Mouse (Mus musculus) heart, postnatal 0 days (tissue): ENCODE results near the gene Pitx3.

Source experiments
- CTCF ChIP-seq: IDR thresholded peaks from 2 replicates; pipeline ENCODE4 v1.5.1; 2016; ENCODE audit warnings: antibody characterized with exemption, control low read depth, low read depth
- EP300 ChIP-seq: IDR thresholded peaks from 2 replicates; pipeline ENCODE4 v1.6.1; 2016; ENCODE audit warnings: antibody characterized with exemption, low read depth

DNA sequence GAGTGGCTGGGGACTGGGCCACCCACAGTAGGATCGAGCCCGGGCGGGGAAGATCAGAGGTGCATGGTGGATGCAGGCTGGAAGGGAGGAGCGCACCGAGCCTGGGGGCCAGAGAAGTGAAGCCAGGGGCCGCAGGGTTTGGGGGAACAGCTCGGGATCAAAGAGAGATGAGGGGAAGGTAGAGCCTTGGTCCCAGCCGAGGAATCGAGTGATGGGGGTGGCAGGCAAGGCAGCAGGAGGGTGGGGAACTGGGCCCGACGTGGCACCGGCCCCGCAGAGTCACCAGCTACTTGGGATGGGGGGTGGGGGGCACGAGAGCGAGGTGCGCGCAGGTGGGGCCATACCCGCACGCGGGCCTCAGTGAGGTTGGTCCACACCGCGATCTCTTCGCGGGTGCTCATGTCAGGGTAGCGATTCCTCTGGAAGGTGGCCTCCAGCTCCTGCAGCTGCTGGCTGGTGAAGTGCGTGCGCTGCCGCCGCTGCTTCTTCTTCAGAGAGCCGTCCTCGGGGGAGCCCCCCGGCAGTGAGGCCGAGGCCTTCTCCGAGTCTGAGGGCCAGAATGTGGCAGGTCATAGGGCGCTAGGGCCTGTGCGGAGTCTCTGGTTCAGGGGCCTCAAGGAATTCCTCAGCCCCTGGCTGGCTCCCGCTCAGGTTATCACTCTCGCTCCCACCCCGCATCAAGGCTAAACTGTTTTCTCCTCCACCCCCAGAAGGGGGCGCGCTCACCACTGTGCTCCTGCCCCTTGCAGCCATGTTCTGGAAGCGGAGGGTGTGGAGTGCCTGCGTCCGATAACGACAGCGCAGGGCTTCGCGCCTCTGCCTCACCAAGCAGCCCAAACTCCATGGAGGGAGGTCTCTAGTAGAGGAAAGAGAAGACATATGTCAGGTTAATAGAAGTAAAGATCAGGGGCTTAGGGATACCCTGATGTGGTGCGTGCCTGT, 11.2 kb downstream of the Pitx3 start:
- peak; percentile 77 for TF ChIP-seq CTCF
- no peak for TF ChIP-seq EP300
